ENCODE assay signal across 7 mouse cellular contexts in genomic region chr11:45678666-45679292, GRCm38 (mm10).
DNase-seq lines count a peak whose midpoint lies in the region; ATAC-seq lines count a peak whose summit lies in the region.

No protein-coding gene starts in this region.

- DNase-seq in adrenal gland, adult 18-20 months (ENCODE audit: low spot score in 2 of 2): peak; percentile 58 to 62
- peak; percentile 58 to 79 for DNase-seq in cerebellum, postnatal 4 days (ENCODE audit: low spot score in 2 of 2)
- DNase-seq in gastrocnemius, postnatal 10 days: peak; percentile 71
- peak; percentile 79 for DNase-seq in hindlimb bud, embryonic 11.5 days (ENCODE audit: extremely low spot score, low read depth, low spot score)
- DNase-seq in left cerebral cortex, postnatal 10 days (ENCODE audit: extremely low spot score in 1 of 2, low spot score in 2 of 2): peak; percentile 41 to 56
- DNase-seq in spleen, adult 12 weeks (ENCODE audit: low spot score): peak; percentile 19

- H3K27me3 ChIP-seq in midbrain, embryonic 12.5 days: no peaks in the 10 kb centered on the region

- H3K4me1 ChIP-seq in midbrain, embryonic 12.5 days: no peaks in the 10 kb centered on the region

- H3K9ac ChIP-seq in midbrain, embryonic 12.5 days (replicated peaks): no peak overlapping the region

- 62% methylated on average over 11 of the region's 11 CpGs for WGBS in midbrain, embryonic 12.5 days

- intact Hi-C loops in left cerebral cortex, postnatal 10 days (cut with DNase I): no loop called here

- ATAC-seq in midbrain, embryonic 12.5 days (ENCODE audit: low FRiP score, low read depth): 0 out of 2 replicates have a peak, but pooled peaks have one; percentile 41

- no peak overlapping the region for H3K27ac ChIP-seq in midbrain, embryonic 12.5 days (replicated peaks)

- no peaks in the 10 kb centered on the region for H3K36me3 ChIP-seq in midbrain, embryonic 12.5 days

- no peaks in the 10 kb centered on the region for H3K9me3 ChIP-seq in midbrain, embryonic 12.5 days

- no peak overlapping the region for H3K4me2 ChIP-seq in midbrain, embryonic 12.5 days (replicated peaks)

- H3K4me3 ChIP-seq in midbrain, embryonic 12.5 days: no peak overlapping the region

Comparison
In these comparisons a context has a peak if more than half of its experiments do, and no peak if none do; other contexts are left out.
1. DNase-seq: peak in every context shown above with its lines; median percentile 79 in hindlimb bud, embryonic 11.5 days; 71 in gastrocnemius, postnatal 10 days; 68 in cerebellum, postnatal 4 days; 60 in adrenal gland, adult 18-20 months; 48 in left cerebral cortex, postnatal 10 days; 19 in spleen, adult 12 weeks.